Mouse (Mus musculus) heart, postnatal 0 days (tissue): ENCODE results near the gene Gm10401.

Experiments
- CTCF ChIP-seq: IDR thresholded peaks from 2 replicates; pipeline ENCODE4 v1.5.1; 2016; ENCODE audit warnings: antibody characterized with exemption, control low read depth, low read depth
- EP300 ChIP-seq: IDR thresholded peaks from 2 replicates; pipeline ENCODE4 v1.6.1; 2016; ENCODE audit warnings: antibody characterized with exemption, low read depth

- no peak for TF ChIP-seq CTCF
- no peak for TF ChIP-seq EP300
These were observed 4.1 kb upstream of the Gm10401 start for GRCm38 (mm10) chr5:115102231-115102630.
